Mouse (Mus musculus) forebrain, embryonic 12.5 days (tissue): ENCODE data around the gene H2-M5. TPM values are rescaled to one million over a fixed set of nuclear protein-coding genes. Genes with fewer than 3 reads are reported as not detected.

Experiments
- ATAC-seq: fragments of 200-750 bp; cut with Nextera tagmentation; 2 replicates; pipeline ENCODE4 v1.8.0; 2017; ENCODE audit warnings: moderate TSS enrichment; ENCODE audit not compliant: low FRiP score
- H3K27ac ChIP-seq: fragments of 300-500 bp; sonication (generic); 2 replicates; pipeline ENCODE4 v1.5.1; 2016; ENCODE audit warnings: mild to moderate bottlenecking
- H3K27me3 ChIP-seq: fragments of 300-500 bp; sonication (generic); 2 replicates; pipeline ENCODE4 v1.6.1; 2016; ENCODE audit warnings: mild to moderate bottlenecking
- H3K36me3 ChIP-seq: fragments of 300-500 bp; sonication (generic); replicated peaks from 2 replicates; pipeline ENCODE4 v1.6.1; 2016; ENCODE audit warnings: mild to moderate bottlenecking
- H3K4me1 ChIP-seq: fragments of 300-500 bp; sonication (generic); 2 replicates; pipeline ENCODE4 v1.6.1; 2016
- H3K4me2 ChIP-seq: fragments of 300-500 bp; sonication (generic); 2 replicates; pipeline ENCODE4 v1.6.1; 2016; ENCODE audit warnings: mild to moderate bottlenecking, moderate library complexity
- H3K4me3 ChIP-seq: fragments of 300-500 bp; sonication (generic); replicated peaks from 2 replicates; pipeline ENCODE4 v1.5.1; 2016; ENCODE audit warnings: mild to moderate bottlenecking
- H3K9ac ChIP-seq: fragments of 300-500 bp; sonication (generic); 2 replicates; pipeline ENCODE4 v1.6.1; 2016; ENCODE audit warnings: mild to moderate bottlenecking
- H3K9me3 ChIP-seq: fragments of 300-500 bp; sonication (generic); 2 replicates; pipeline ENCODE4 v1.6.1; 2016
- WGBS: fragments of 180-500 bp; shearing (Covaris S2); methylation state at CpG from one replicate; pipeline ENCODE4 v1.1.7; 2016; 5-methylcytosine and 5-hydroxymethylcytosine counted together
- polyA plus RNA-seq: library from polyadenylated mRNA; unstranded; fragments of >200 nt; fragmentation: Nextera tagmentation; extraction: Ambion mirVana; gene quantifications from 2 replicates; pipeline ENCODE4 v1.2.1, GENCODE M21; 2016

Gene H2-M5
- polyA plus RNA-seq, 1 experiment from 2014 or later = 1.6 TPM

GRCm38 (mm10) chr17:36942791-36943471 is 46.4 kb downstream of the H2-M5 start, which contains the start of gene Rnf39:
Gene Rnf39 (plus strand): TSS chr17:36942918.
- Histone ChIP-seq H3K27ac (no peak within 1 kb of the TSS), H3K9me3 (no peaks in the 10 kb centered on the region), H3K27me3 (peaks cover 74% of the 10 kb centered on the region), H3K9ac (peak within 1 kb of the TSS; percentile 49; the same call in 1 of the 2 replicates), H3K36me3 (no peaks in the 10 kb centered on the region), H3K4me1 (peaks cover 29% of the 10 kb centered on the region), H3K4me2 (peak within 1 kb of the TSS; percentile 61), H3K4me3 (peak within 1 kb of the TSS; percentile 40)
- no peak for ATAC-seq
- 2% methylated on average over 59 of the region's 59 CpGs for WGBS

GRCm38 (mm10) chr17:36942391-36942790 is 46.9 kb downstream of the H2-M5 start:
- no peak overlapping the region for H3K27ac ChIP-seq
- H3K4me1 ChIP-seq = peaks cover 25% of the 10 kb centered on the region
- no peaks in the 10 kb centered on the region for H3K36me3 ChIP-seq
- H3K9me3 ChIP-seq = no peaks in the 10 kb centered on the region
- 53% methylated on average over 10 of the region's 10 CpGs for WGBS
- H3K27me3 ChIP-seq = peaks cover 75% of the 10 kb centered on the region
- no peak for ATAC-seq
- no peak overlapping the region for H3K9ac ChIP-seq
- peak overlapping the region; percentile 61 for H3K4me2 ChIP-seq
- peak overlapping the region; percentile 40; the same call in 1 of the 2 replicates for H3K4me3 ChIP-seq

GRCm38 (mm10) chr17:36938056-36938455 is 51.3 kb downstream of the H2-M5 start:
- Histone ChIP-seq H3K9me3 (no peaks in the 10 kb centered on the region), H3K36me3 (no peaks in the 10 kb centered on the region), H3K4me2 (no peak overlapping the region), H3K4me1 (peaks cover 8% of the 10 kb centered on the region), H3K4me3 (no peak overlapping the region), H3K9ac (no peak overlapping the region), H3K27me3 (peaks cover 41% of the 10 kb centered on the region), H3K27ac (no peak overlapping the region)
- no peak for ATAC-seq
- WGBS = 89% methylated on average over 2 of the region's 2 CpGs

Other genes with a start within 250 kb of the H2-M5 start
- gene H2-M10.5, start 216.6 kb downstream of the H2-M5 start, polyA plus RNA-seq = not detected in 2 replicates
- gene H2-M10.6, start 177.4 kb downstream of the H2-M5 start, polyA plus RNA-seq = not detected in 2 replicates
- gene Trim26, start 152.4 kb downstream of the H2-M5 start, polyA plus RNA-seq = 38.7 and 44.0 TPM in 2 replicates
- 0.14 and 0.24 TPM in 2 replicates for gene Trim15, start 122.3 kb downstream of the H2-M5 start, polyA plus RNA-seq
- gene Trim10, start 120.0 kb downstream of the H2-M5 start, polyA plus RNA-seq = 4.7 and 7.1 TPM in 2 replicates
- not detected in 2 replicates for gene Trim40, start 99.4 kb downstream of the H2-M5 start, polyA plus RNA-seq
- not detected in 2 replicates for gene Trim31, start 91.4 kb downstream of the H2-M5 start, polyA plus RNA-seq
- 0.47 TPM in 1 of 2 replicates, not detected in the other for gene Rnf39, start 46.6 kb downstream of the H2-M5 start, polyA plus RNA-seq
- gene Ppp1r11, start 37.8 kb downstream of the H2-M5 start, polyA plus RNA-seq = 136 and 146 TPM in 2 replicates
- 79.5 and 86.7 TPM in 2 replicates for gene Znrd1, start 31.0 kb downstream of the H2-M5 start, polyA plus RNA-seq
- 7.1 and 7.7 TPM in 2 replicates for gene Znrd1as, start 30.9 kb downstream of the H2-M5 start, polyA plus RNA-seq
- gene 2410137M14Rik, start 8.3 kb downstream of the H2-M5 start, polyA plus RNA-seq = not detected in 2 replicates
- 193 and 197 TPM in 2 replicates for gene Zfp57, start 11.6 kb upstream of the H2-M5 start, polyA plus RNA-seq
- 1.1 and 1.2 TPM in 2 replicates for gene Mog, start 33.9 kb upstream of the H2-M5 start, polyA plus RNA-seq
- gene Gabbr1, start 56.4 kb upstream of the H2-M5 start, polyA plus RNA-seq = 31.7 and 32.6 TPM in 2 replicates
- 0.06 and 0.15 TPM in 2 replicates for gene Olfr90, start 99.0 kb upstream of the H2-M5 start, polyA plus RNA-seq
- gene Olfr91, start 108.7 kb upstream of the H2-M5 start, polyA plus RNA-seq = not detected in 2 replicates
- not detected in 2 replicates for gene Olfr92, start 130.6 kb upstream of the H2-M5 start, polyA plus RNA-seq
- gene Olfr93, start 172.0 kb upstream of the H2-M5 start, polyA plus RNA-seq = not detected in 2 replicates
- gene Ubd, start 204.4 kb upstream of the H2-M5 start, polyA plus RNA-seq = not detected in 2 replicates
- not detected in 2 replicates for gene Olfr94, start 211.5 kb upstream of the H2-M5 start, polyA plus RNA-seq
- gene Olfr95, start 223.6 kb upstream of the H2-M5 start, polyA plus RNA-seq = 0.06 TPM in 1 of 2 replicates, not detected in the other
- gene Olfr96, start 230.6 kb upstream of the H2-M5 start, polyA plus RNA-seq = not detected in 2 replicates
- not detected in 2 replicates for gene Olfr97, start 247.8 kb upstream of the H2-M5 start, polyA plus RNA-seq